Mouse (Mus musculus): ENCODE results near the gene Mblac2. TPM values are rescaled to one million over a fixed set of nuclear protein-coding genes. Genes with fewer than 3 reads are reported as not detected.
A peak's percentile ranks its signal among the peaks of the same experiment; 100 is the strongest.

Mblac2 gene
- total and polyA plus RNA-seq, 3 experiments: 0.58 to 1.2 TPM; not detected in 1

DNA sequence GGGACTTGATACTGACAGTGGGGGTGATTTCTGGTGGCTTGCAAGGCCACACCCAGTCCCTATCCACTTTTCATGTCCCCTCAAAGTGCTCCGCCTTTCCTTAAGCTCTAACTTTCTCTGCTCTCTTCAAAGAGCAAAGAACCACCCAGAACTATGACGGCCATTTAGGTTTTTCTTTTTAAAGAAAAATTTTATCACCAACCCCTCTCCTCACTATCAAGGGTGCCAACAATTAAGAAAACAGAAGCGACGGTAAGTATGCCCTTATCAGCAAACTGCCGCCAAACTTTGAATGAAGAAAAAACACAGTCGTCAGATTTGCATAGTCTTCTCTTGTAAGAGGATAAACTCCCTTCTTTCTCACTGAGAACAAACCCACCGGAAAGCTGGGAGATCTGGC, 875 bp upstream of the Mblac2 start (continued):
- TF ChIP-seq ZKSCAN1 (IDR thresholded peaks at IDR 0.05; ENCODE audit: low read depth, low read length) (no peak), RAD21 (IDR thresholded peaks at IDR 0.05; ENCODE audit: low read depth, low read length) (no peak), TAL1 (IDR thresholded peaks at IDR 0.05; ENCODE audit: low read length) (no peak), MYC (IDR thresholded peaks at IDR 0.05; ENCODE audit: low read depth, low read length) (no peak), MAFK (IDR thresholded peaks at IDR 0.05; ENCODE audit: borderline replicate concordance, low read depth, low read length) (no peak), NRF1 (IDR thresholded peaks at IDR 0.05; ENCODE audit: insufficient read depth, low read depth, low read length, poor library complexity, severe bottlenecking) (no peak), USF1 (IDR thresholded peaks at IDR 0.05; ENCODE audit: low read depth, low read length) (no peak), MAZ (IDR thresholded peaks at IDR 0.05; ENCODE audit: low read depth, low read length) (0 out of 2 replicates have a peak, but pooled peaks have one; percentile 13), ELF1 (IDR thresholded peaks at IDR 0.05; ENCODE audit: low read depth, low read length) (no peak), BHLHE40 (IDR thresholded peaks at IDR 0.05; ENCODE audit: borderline replicate concordance, low read depth, low read length) (no peak), MAX (IDR thresholded peaks at IDR 0.05; ENCODE audit: low read length) (no peak), KAT2A (conservative IDR thresholded peaks at IDR 0.05; ENCODE audit: low read depth, low read length) (no peak), USF2 (IDR thresholded peaks at IDR 0.05; ENCODE audit: borderline replicate concordance in 1 of 2, insufficient read depth in 1 of 2, low read depth in 1 of 2, low read length in 2 of 2) (no peak)

DNA sequence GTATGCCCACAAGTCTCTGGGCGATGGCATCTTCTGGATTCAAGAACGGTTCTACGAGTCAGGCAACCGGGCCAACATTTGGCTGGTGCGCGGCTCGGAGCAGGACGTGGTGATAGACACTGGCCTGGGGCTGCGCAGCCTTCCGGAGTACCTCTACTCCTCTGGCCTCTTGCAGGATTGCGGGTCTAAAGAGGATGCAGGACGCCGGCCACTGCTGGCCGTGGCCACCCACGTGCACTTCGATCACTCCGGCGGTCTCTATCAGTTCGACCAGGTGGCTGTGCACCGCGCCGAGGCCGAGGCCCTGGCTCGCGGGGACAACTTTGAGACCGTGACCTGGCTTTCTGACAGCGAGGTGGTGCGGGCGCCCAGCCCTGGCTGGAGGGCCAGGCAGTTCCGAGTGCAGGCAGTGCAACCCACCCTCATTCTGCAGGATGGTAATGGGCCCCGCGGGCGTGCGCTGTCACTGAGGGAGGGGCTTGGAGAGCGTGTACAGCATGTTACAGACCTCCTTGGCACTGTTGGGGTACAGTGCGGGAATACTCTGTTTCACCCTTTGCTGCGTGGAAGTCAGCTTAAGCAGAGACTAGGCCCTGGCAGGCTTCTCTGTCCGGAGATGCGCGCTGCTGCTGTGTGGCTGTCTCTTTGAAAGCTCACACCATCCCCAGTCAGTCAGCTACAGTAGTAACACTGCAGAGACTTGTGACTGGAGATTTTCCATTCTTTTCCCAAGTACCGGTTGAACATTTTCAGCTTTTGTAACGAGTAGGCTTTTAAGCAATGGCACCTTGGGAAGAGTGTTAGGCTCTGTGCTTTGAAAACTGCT, 618 bp downstream of the Mblac2 start:
- Histone ChIP-seq H3K9me3 (replicated peaks; ENCODE audit: insufficient read depth, low read length) (no peaks in the 10 kb centered on the region), H3K27ac (ENCODE audit: control insufficient read depth, low read depth, low read length) (peak overlapping the region; percentile 54), H3K4me1 (ENCODE audit: control insufficient read depth in 1 of 2, insufficient read depth in 2 of 2, low read length in 2 of 2) (peaks cover 5 to 27% of the 10 kb centered on the region in 2 experiments; a peak in 3 of 4 replicates), H3K27me3 (ENCODE audit: control insufficient read depth in 1 of 2, insufficient read depth in 2 of 2, low read length in 2 of 2) (no peaks in the 10 kb centered on the region), H3K79me2 (ENCODE audit: control insufficient read depth, insufficient read depth, low read length, poor library complexity) (peaks cover 19% of the 10 kb centered on the region), H3K36me3 (ENCODE audit: control insufficient read depth in 1 of 2, insufficient read depth in 2 of 2, low read length in 2 of 2) (peaks cover 0 to 35% of the 10 kb centered on the region in 2 experiments; a peak in 3 of 4 replicates), H3K9ac (ENCODE audit: control insufficient read depth, low read depth, low read length, poor library complexity, severe bottlenecking) (peak overlapping the region; percentile 81), H3K4me3 (ENCODE audit: control insufficient read depth in 1 of 2, insufficient read depth in 1 of 2, low read depth in 2 of 2, low read length in 2 of 2) (peak overlapping the region; percentile 72 to 90)
- DNase-seq (ENCODE audit: low read depth, low spot score): peak; percentile 62
- TF ChIP-seq ZMIZ1 (IDR thresholded peaks at IDR 0.05; ENCODE audit: low read depth, low read length): no peak
- no peak for TF ChIP-seq ZKSCAN1 (IDR thresholded peaks at IDR 0.05; ENCODE audit: low read depth, low read length)
- peak; percentile 67 for TF ChIP-seq MXI1 (IDR thresholded peaks at IDR 0.05; ENCODE audit: low read depth, low read length)
- no peak for TF ChIP-seq ELF1 (IDR thresholded peaks at IDR 0.05; ENCODE audit: low read depth, low read length)
- 0 out of 2 replicates have a peak, but pooled peaks have one; percentile 36 for TF ChIP-seq UBTF (IDR thresholded peaks at IDR 0.05; ENCODE audit: borderline replicate concordance, insufficient read depth, low read depth, low read length)
- TF ChIP-seq CTCF (IDR thresholded peaks at IDR 0.05 in 2 of 3, conservative IDR thresholded peaks at IDR 0.05 in 1 of 3; ENCODE audit: control insufficient read depth in 1 of 3, insufficient read depth in 1 of 3, low read depth in 2 of 3, low read length in 3 of 3, poor library complexity in 1 of 3, severe bottlenecking in 1 of 3): no peak
- no peak for TF ChIP-seq KAT2A (conservative IDR thresholded peaks at IDR 0.05; ENCODE audit: low read depth, low read length)
- TF ChIP-seq POLR2A (IDR thresholded peaks at IDR 0.05; ENCODE audit: control insufficient read depth in 1 of 2, insufficient read depth in 1 of 2, low read depth in 1 of 2, low read length in 2 of 2, poor library complexity in 1 of 2): peak in 1 of 2 experiments; percentile 15; a peak in 1 of 4 replicates
- TF ChIP-seq MAX (IDR thresholded peaks at IDR 0.05; ENCODE audit: low read length): peak; percentile 33; the same call in 1 of the 2 replicates
